Mouse (Mus musculus) midbrain, embryonic 15.5 days (tissue): ENCODE results near the gene Fads2. TPM values are rescaled to one million over a fixed set of nuclear protein-coding genes. Genes with fewer than 3 reads are reported as not detected.

Source experiments
- ATAC-seq: fragments of 200-750 bp; cut with Nextera tagmentation; replicated peaks from 2 replicates; pipeline ENCODE4 v1.8.0; 2017; ENCODE audit warnings: moderate TSS enrichment
- H3K27ac ChIP-seq: fragments of 300-500 bp; sonication (generic); 2 replicates; pipeline ENCODE4 v1.5.1; 2015; ENCODE audit warnings: mild to moderate bottlenecking, inconsistent platforms
- H3K27me3 ChIP-seq: fragments of 300-500 bp; sonication (generic); replicated peaks from 2 replicates; pipeline ENCODE4 v1.6.1; 2015; ENCODE audit warnings: inconsistent platforms
- H3K36me3 ChIP-seq: fragments of 300-500 bp; sonication (generic); replicated peaks from 2 replicates; pipeline ENCODE4 v1.6.1; 2015; ENCODE audit warnings: inconsistent platforms
- H3K4me1 ChIP-seq: fragments of 300-500 bp; sonication (generic); 2 replicates; pipeline ENCODE4 v1.6.1; 2015; ENCODE audit warnings: inconsistent platforms
- H3K4me2 ChIP-seq: fragments of 300-500 bp; sonication (generic); 2 replicates; pipeline ENCODE4 v1.6.1; 2015; ENCODE audit warnings: inconsistent platforms, mild to moderate bottlenecking, moderate library complexity
- H3K4me3 ChIP-seq: fragments of 300-500 bp; sonication (generic); 2 replicates; pipeline ENCODE4 v1.5.1; 2015; ENCODE audit warnings: mild to moderate bottlenecking, inconsistent platforms
- H3K9ac ChIP-seq: fragments of 300-500 bp; sonication (generic); 2 replicates; pipeline ENCODE4 v1.6.1; 2015; ENCODE audit warnings: mild to moderate bottlenecking, inconsistent platforms
- H3K9me3 ChIP-seq: fragments of 300-500 bp; sonication (generic); 2 replicates; pipeline ENCODE4 v1.6.1; 2016; ENCODE audit warnings: inconsistent platforms
- WGBS: fragments of 180-500 bp; shearing (Covaris S2); methylation state at CpG from one replicate; pipeline ENCODE4 v1.1.7; 2015; ENCODE audit warnings: mixed read lengths; 5-methylcytosine and 5-hydroxymethylcytosine counted together
- polyA plus RNA-seq: library from polyadenylated mRNA; unstranded; fragments of >200 nt; fragmentation: Nextera tagmentation; extraction: Ambion mirVana; gene quantifications from 2 replicates; pipeline ENCODE4 v1.2.1, GENCODE M21; 2015

Gene Fads2
- polyA plus RNA-seq, 1 experiment from 2014 or later: 215 TPM

- H3K9me3 ChIP-seq: no peaks in the 10 kb centered on the region
Measured at GRCm38 (mm10) chr19:10014824-10015223, 86.7 kb downstream of the Fads2 start.

GRCm38 (mm10) chr19:10013913-10014312, 87.6 kb downstream of the Fads2 start:
- WGBS: 78% methylated on average over 5 of the region's 5 CpGs
- ATAC-seq: no peak
- H3K4me1 ChIP-seq: peaks cover 16% of the 10 kb centered on the region

More at GRCm38 (mm10) chr19:10014824-10015223, 86.7 kb downstream of the Fads2 start:
- no peak for ATAC-seq
- H3K9ac ChIP-seq: no peak overlapping the region
- no peaks in the 10 kb centered on the region for H3K27me3 ChIP-seq
- H3K4me3 ChIP-seq: no peak overlapping the region
- H3K36me3 ChIP-seq: no peaks in the 10 kb centered on the region
- WGBS: 86% methylated on average over 13 of the region's 13 CpGs
- H3K27ac ChIP-seq: no peak overlapping the region
- H3K4me2 ChIP-seq: no peak overlapping the region
- peaks cover 23% of the 10 kb centered on the region for H3K4me1 ChIP-seq

GRCm38 (mm10) chr19:10013348-10013747, 88.2 kb downstream of the Fads2 start:
- Histone ChIP-seq H3K9ac (no peak overlapping the region), H3K4me3 (no peak overlapping the region), H3K27me3 (no peaks in the 10 kb centered on the region), H3K4me2 (no peak overlapping the region), H3K36me3 (no peaks in the 10 kb centered on the region), H3K4me1 (peaks cover 10% of the 10 kb centered on the region), H3K27ac (no peak overlapping the region), H3K9me3 (no peaks in the 10 kb centered on the region)
- ATAC-seq: no peak
- WGBS: 50% methylated on average over 3 of the region's 3 CpGs

More at GRCm38 (mm10) chr19:10013913-10014312, 87.6 kb downstream of the Fads2 start:
- Histone ChIP-seq H3K9me3 (no peaks in the 10 kb centered on the region), H3K27me3 (no peaks in the 10 kb centered on the region), H3K4me2 (no peak overlapping the region), H3K4me3 (no peak overlapping the region), H3K27ac (no peak overlapping the region), H3K36me3 (no peaks in the 10 kb centered on the region), H3K9ac (no peak overlapping the region)

- no peak overlapping the region for H3K4me2 ChIP-seq
- H3K9ac ChIP-seq: no peak overlapping the region
- no peak overlapping the region for H3K4me3 ChIP-seq
- H3K4me1 ChIP-seq: peaks cover 5% of the 10 kb centered on the region; the same call in 1 of the 2 replicates
- no peaks in the 10 kb centered on the region for H3K36me3 ChIP-seq
- no peaks in the 10 kb centered on the region for H3K27me3 ChIP-seq
- H3K9me3 ChIP-seq: no peaks in the 10 kb centered on the region
- ATAC-seq: no peak
- no peak overlapping the region for H3K27ac ChIP-seq
- WGBS: 58% methylated on average over 6 of the region's 6 CpGs
Measured at GRCm38 (mm10) chr19:10012827-10013278, 88.7 kb downstream of the Fads2 start.

Other genes starting within 250 kb of the Fads2 start
- gene Incenp, start 202.2 kb downstream of the Fads2 start, polyA plus RNA-seq: 29.6 and 30.2 TPM in 2 replicates
- gene Fth1, start 121.1 kb downstream of the Fads2 start, polyA plus RNA-seq: 1,452 and 1,467 TPM in 2 replicates
- gene Best1, start 100.1 kb downstream of the Fads2 start, polyA plus RNA-seq: 1.7 and 3.2 TPM in 2 replicates
- gene Rab3il1, start 100.1 kb downstream of the Fads2 start, polyA plus RNA-seq: 24.5 and 29.2 TPM in 2 replicates
- 25.8 and 27.1 TPM in 2 replicates for gene Fads3, start 60.2 kb downstream of the Fads2 start, polyA plus RNA-seq
- gene Fads1, start 81.1 kb upstream of the Fads2 start, polyA plus RNA-seq: 175 and 182 TPM in 2 replicates
- 324 and 334 TPM in 2 replicates for gene Tmem258, start 102.3 kb upstream of the Fads2 start, polyA plus RNA-seq
- 25.5 and 27.8 TPM in 2 replicates for gene Fen1, start 102.4 kb upstream of the Fads2 start, polyA plus RNA-seq
- gene Myrf, start 139.0 kb upstream of the Fads2 start, polyA plus RNA-seq: 0.62 and 0.79 TPM in 2 replicates
- gene Dagla, start 203.1 kb upstream of the Fads2 start, polyA plus RNA-seq: 12.7 and 13.4 TPM in 2 replicates